Mouse (Mus musculus): ENCODE results near the gene Nfkbil1.

GRCm38 (mm10) chr17:35187959-35188610 is 47.5 kb downstream of the Nfkbil1 start, which contains the start of gene Lst1:
- TF ChIP-seq POLR2A (IDR thresholded peaks at IDR 0.05; ENCODE audit: extremely low read depth, insufficient read depth, low read length) (no peak), CTCF (IDR thresholded peaks at IDR 0.05; ENCODE audit: low read depth, low read length) (no peak)

Measured in liver, adult 2 months (tissue).